Mouse (Mus musculus): Measurements from ENCODE around the gene Ubxn11. TPM values are rescaled to one million over a fixed set of nuclear protein-coding genes. Genes with fewer than 3 reads are reported as not detected.

Gene Ubxn11
- polyA plus RNA-seq, 1 experiment, result 43.0 TPM

GRCm38 (mm10) chr4:134090521-134091224, 11.7 kb upstream of the Ubxn11 start:
- no peak for DNase-seq (ENCODE audit: low read depth in 1 of 2, low spot score in 2 of 2)

DNA sequence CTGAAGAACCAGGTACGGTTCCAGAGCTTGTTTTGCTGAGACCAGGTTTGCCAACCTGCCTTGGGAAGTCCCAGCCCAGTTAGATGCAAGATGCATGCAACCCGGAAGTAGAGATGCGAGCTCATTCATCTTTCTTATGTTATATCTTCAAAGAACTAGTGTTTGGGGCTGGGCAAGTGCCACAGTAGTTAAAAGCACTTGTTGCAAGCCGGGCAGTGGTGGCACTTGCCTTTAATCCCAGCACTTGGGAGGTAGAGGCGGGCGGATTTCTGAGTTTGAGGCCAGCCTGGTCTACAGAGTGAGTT, 11.2 kb upstream of the Ubxn11 start:
- Histone ChIP-seq H3K27me3 (ENCODE audit: control insufficient read depth, insufficient read depth, low read length) (no peaks in the 10 kb centered on the region), H3K4me3 (ENCODE audit: extremely low read depth, insufficient read depth, insufficient read length) (no peak overlapping the region), H3K27ac (ENCODE audit: insufficient read depth, low read length) (peak overlapping the region; percentile 37; the same call in 1 of the 2 replicates), H3K36me3 (ENCODE audit: control insufficient read depth, insufficient read depth, low read length) (peaks cover 10% of the 10 kb centered on the region), H3K4me1 (ENCODE audit: control insufficient read depth, insufficient read depth, insufficient read length) (peaks cover 18% of the 10 kb centered on the region; the same call in 1 of the 2 replicates)
- DNase-seq (ENCODE audit: low read depth in 1 of 2, low spot score in 2 of 2), result no peak
- TF ChIP-seq POLR2A (IDR thresholded peaks at IDR 0.05; ENCODE audit: low read depth, low read length) (no peak), CTCF (IDR thresholded peaks at IDR 0.05; ENCODE audit: extremely low read depth, insufficient read depth, insufficient read length, insufficient replicate concordance) (no peak)
- 78% methylated on average over 6 of the region's 6 CpGs for WGBS

More at GRCm38 (mm10) chr4:134090521-134091224, 11.7 kb upstream of the Ubxn11 start:
- WGBS, result 87% methylated on average over 16 of the region's 16 CpGs
- TF ChIP-seq CTCF (IDR thresholded peaks at IDR 0.05; ENCODE audit: extremely low read depth, insufficient read depth, insufficient read length, insufficient replicate concordance) (no peak), POLR2A (IDR thresholded peaks at IDR 0.05; ENCODE audit: low read depth, low read length) (no peak)
- no peaks in the 10 kb centered on the region for H3K27me3 ChIP-seq (ENCODE audit: control insufficient read depth, insufficient read depth, low read length)
- H3K36me3 ChIP-seq (ENCODE audit: control insufficient read depth, insufficient read depth, low read length), result peaks cover 10% of the 10 kb centered on the region
- no peak overlapping the region for H3K4me3 ChIP-seq (ENCODE audit: extremely low read depth, insufficient read depth, insufficient read length)
- H3K27ac ChIP-seq (ENCODE audit: insufficient read depth, low read length), result peak overlapping the region; percentile 37; the same call in 1 of the 2 replicates
- H3K4me1 ChIP-seq (ENCODE audit: control insufficient read depth, insufficient read depth, insufficient read length), result peaks cover 14% of the 10 kb centered on the region; the same call in 1 of the 2 replicates

- peak overlapping the region; percentile 94 for H3K27ac ChIP-seq (ENCODE audit: insufficient read depth, low read length)
- TF ChIP-seq POLR2A (IDR thresholded peaks at IDR 0.05; ENCODE audit: low read depth, low read length) (no peak; the same call in 1 of the 2 replicates), CTCF (IDR thresholded peaks at IDR 0.05; ENCODE audit: extremely low read depth, insufficient read depth, insufficient read length, insufficient replicate concordance) (peak; percentile 92; the same call in 1 of the 2 replicates)
- peak in 1 of 2 experiments; percentile 81 for DNase-seq (ENCODE audit: low read depth in 1 of 2, low spot score in 2 of 2)
- 57% methylated on average over 6 of the region's 6 CpGs for WGBS
- no peaks in the 10 kb centered on the region for H3K27me3 ChIP-seq (ENCODE audit: control insufficient read depth, insufficient read depth, low read length)
- H3K4me1 ChIP-seq (ENCODE audit: control insufficient read depth, insufficient read depth, insufficient read length), result peaks cover 21% of the 10 kb centered on the region; the same call in 1 of the 2 replicates
- peaks cover 10% of the 10 kb centered on the region for H3K36me3 ChIP-seq (ENCODE audit: control insufficient read depth, insufficient read depth, low read length)
- peak overlapping the region; percentile 80 for H3K4me3 ChIP-seq (ENCODE audit: extremely low read depth, insufficient read depth, insufficient read length)
Measured at GRCm38 (mm10) chr4:134092382-134093288, 9.7 kb upstream of the Ubxn11 start.

GRCm38 (mm10) chr4:134094004-134094564, 8.3 kb upstream of the Ubxn11 start:
- H3K4me3 ChIP-seq (ENCODE audit: extremely low read depth, insufficient read depth, insufficient read length), result peak overlapping the region; percentile 80
- H3K27me3 ChIP-seq (ENCODE audit: control insufficient read depth, insufficient read depth, low read length), result no peaks in the 10 kb centered on the region
- H3K4me1 ChIP-seq (ENCODE audit: control insufficient read depth, insufficient read depth, insufficient read length), result peaks cover 31% of the 10 kb centered on the region; the same call in 1 of the 2 replicates
- TF ChIP-seq POLR2A (IDR thresholded peaks at IDR 0.05; ENCODE audit: low read depth, low read length) (no peak), CTCF (IDR thresholded peaks at IDR 0.05; ENCODE audit: extremely low read depth, insufficient read depth, insufficient read length, insufficient replicate concordance) (no peak)
- peak overlapping the region; percentile 94 for H3K27ac ChIP-seq (ENCODE audit: insufficient read depth, low read length)
- H3K36me3 ChIP-seq (ENCODE audit: control insufficient read depth, insufficient read depth, low read length), result peaks cover 10% of the 10 kb centered on the region
- DNase-seq (ENCODE audit: low read depth in 1 of 2, low spot score in 2 of 2), result no peak
- 33% methylated on average over 7 of the region's 7 CpGs for WGBS

GRCm38 (mm10) chr4:134094923-134095547, 7.3 kb upstream of the Ubxn11 start, which contains the start of gene Cd52:
Gene Cd52 (minus strand): TSS chr4:134095082.
- WGBS, result 14% methylated on average over 3 of the region's 3 CpGs
- peak within 1 kb of the TSS; percentile 94 for H3K27ac ChIP-seq (ENCODE audit: insufficient read depth, low read length)
- peak; percentile 75 to 85 for DNase-seq (ENCODE audit: low read depth in 1 of 2, low spot score in 2 of 2)

DNA sequence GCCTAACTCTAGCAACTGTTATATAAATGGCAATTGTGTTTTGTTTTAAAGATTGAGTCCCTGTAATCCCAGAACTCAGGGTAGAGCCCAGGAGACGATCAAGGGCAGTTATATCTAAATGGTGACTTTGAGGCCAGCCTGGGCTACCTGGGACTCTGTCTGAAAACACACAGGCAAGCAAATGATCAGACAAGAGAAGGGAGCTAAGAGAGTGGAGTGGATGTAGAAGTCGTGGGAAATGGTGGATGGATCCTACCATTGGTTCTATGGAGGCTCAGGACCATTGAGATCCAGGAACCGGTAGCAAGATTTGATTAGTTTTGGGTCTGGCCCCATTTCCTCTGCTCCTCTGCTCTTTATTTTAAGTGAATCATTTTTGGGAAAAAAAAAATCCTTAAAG, 6.2 kb upstream of the Ubxn11 start:
- Histone ChIP-seq H3K36me3 (ENCODE audit: control insufficient read depth, insufficient read depth, low read length) (peaks cover 10% of the 10 kb centered on the region), H3K27me3 (ENCODE audit: control insufficient read depth, insufficient read depth, low read length) (no peaks in the 10 kb centered on the region), H3K4me3 (ENCODE audit: extremely low read depth, insufficient read depth, insufficient read length) (no peak overlapping the region), H3K27ac (ENCODE audit: insufficient read depth, low read length) (peak overlapping the region; percentile 98), H3K4me1 (ENCODE audit: control insufficient read depth, insufficient read depth, insufficient read length) (peaks cover 44% of the 10 kb centered on the region; the same call in 1 of the 2 replicates)
- no peak for DNase-seq (ENCODE audit: low read depth in 1 of 2, low spot score in 2 of 2)
- WGBS, result 74% methylated on average over 3 of the region's 3 CpGs
- TF ChIP-seq CTCF (IDR thresholded peaks at IDR 0.05; ENCODE audit: extremely low read depth, insufficient read depth, insufficient read length, insufficient replicate concordance), result no peak
- TF ChIP-seq POLR2A (IDR thresholded peaks at IDR 0.05; ENCODE audit: low read depth, low read length), result no peak

More at GRCm38 (mm10) chr4:134094923-134095547, 7.3 kb upstream of the Ubxn11 start, which contains the start of gene Cd52:
- Histone ChIP-seq H3K4me1 (ENCODE audit: control insufficient read depth, insufficient read depth, insufficient read length) (peaks cover 38% of the 10 kb centered on the region; the same call in 1 of the 2 replicates), H3K36me3 (ENCODE audit: control insufficient read depth, insufficient read depth, low read length) (peaks cover 10% of the 10 kb centered on the region), H3K4me3 (ENCODE audit: extremely low read depth, insufficient read depth, insufficient read length) (peak within 1 kb of the TSS; percentile 80), H3K27me3 (ENCODE audit: control insufficient read depth, insufficient read depth, low read length) (no peaks in the 10 kb centered on the region)
- TF ChIP-seq CTCF (IDR thresholded peaks at IDR 0.05; ENCODE audit: extremely low read depth, insufficient read depth, insufficient read length, insufficient replicate concordance) (no peak), POLR2A (IDR thresholded peaks at IDR 0.05; ENCODE audit: low read depth, low read length) (peak; percentile 87)

All from spleen, adult 2 months (tissue).